ENCODE assay signal across 23 mouse cellular contexts in the genomic region with DNA sequence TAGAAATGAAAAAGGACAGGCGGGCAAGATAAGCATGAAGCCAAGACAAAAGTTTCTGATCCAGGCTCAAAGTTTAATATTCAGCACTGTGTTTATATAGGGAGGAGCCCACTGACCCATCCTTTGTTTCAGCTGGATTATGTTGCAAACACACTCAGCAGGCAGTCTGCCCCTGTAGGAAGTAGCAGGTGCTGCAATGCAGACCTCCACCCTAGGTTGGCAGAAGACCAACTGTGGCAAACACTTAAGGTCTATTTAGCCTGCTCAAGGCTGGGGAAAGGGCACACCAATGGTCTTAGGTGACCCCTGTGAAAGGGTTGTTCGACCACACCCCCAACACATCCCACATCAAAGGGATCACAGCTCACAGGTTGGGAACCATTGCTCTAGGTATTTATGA.
A peak's percentile ranks its signal among the peaks of the same experiment; 100 is the strongest.
DNase-seq lines count a peak whose midpoint lies in the region; ATAC-seq and TF ChIP-seq lines count a peak whose summit lies in the region.
"Had no signal": no experiment of that assay in that cellular context is flagged by ENCODE, and none has a peak within 500 bp of the region (broad histone marks: within the 10 kb centered on the region; RNA-seq: fewer than 3 reads in every experiment).

No protein-coding gene starts in this region.

- peaks cover 19% of the 10 kb centered on the region for H3K4me1 ChIP-seq in kidney, adult 2 months (ENCODE audit: control insufficient read depth, insufficient read depth, low read length)
- H3K4me1 ChIP-seq in liver, embryonic 14.5 days (replicated peaks; ENCODE audit: control insufficient read depth in 2 of 2, insufficient read depth in 2 of 2, low read length in 1 of 2) = peaks cover 0 to 7% of the 10 kb centered on the region in 2 experiments; a peak in 1 of 4 replicates
- H3K4me1 ChIP-seq: embryonic facial prominence, embryonic 15.5 days; forebrain, embryonic 15.5 days; neural tube, embryonic 15.5 days had no signal

- H3K36me3 ChIP-seq in kidney, adult 2 months (ENCODE audit: control insufficient read depth, insufficient read depth, low read length) = no peaks in the 10 kb centered on the region
- no peaks in the 10 kb centered on the region for H3K36me3 ChIP-seq in liver, embryonic 14.5 days (replicated peaks; ENCODE audit: control insufficient read depth, insufficient read depth, low read depth)
- H3K36me3 ChIP-seq: embryonic facial prominence, embryonic 15.5 days; forebrain, embryonic 15.5 days; limb, embryonic 13.5 days; neural tube, embryonic 15.5 days had no signal

- no peak for ATAC-seq in liver, embryonic 14.5 days (ENCODE audit: insufficient read depth)
- ATAC-seq in megakaryocyte progenitor cell, adult 5-6 weeks (replicated peaks; ENCODE audit: poor library complexity) = no peak
- ATAC-seq: forebrain, embryonic 15.5 days; inflammation-experienced regulatory T-cells, adult 6 months had no signal

- no peak overlapping the region for H3K4me2 ChIP-seq in liver, embryonic 14.5 days (ENCODE audit: low read depth)
- H3K4me2 ChIP-seq: embryonic facial prominence, embryonic 15.5 days; forebrain, embryonic 15.5 days; hindbrain, embryonic 14.5 days; limb, embryonic 13.5 days; midbrain, embryonic 11.5 days; neural tube, embryonic 15.5 days had no signal

- H3K4me3 ChIP-seq in kidney, adult 2 months (ENCODE audit: insufficient read depth, low read depth, low read length) = no peak overlapping the region
- no peak overlapping the region for H3K4me3 ChIP-seq in liver, embryonic 14.5 days (ENCODE audit: insufficient read depth in 1 of 2, low read depth in 2 of 2, low read length in 2 of 2)
- H3K4me3 ChIP-seq: embryonic facial prominence, embryonic 15.5 days; forebrain, embryonic 15.5 days; limb, embryonic 13.5 days; neural tube, embryonic 15.5 days had no signal

- TF ChIP-seq CTCF in kidney, adult 2 months (conservative IDR thresholded peaks at IDR 0.05; ENCODE audit: insufficient read depth, insufficient read length, low read depth, low read length) = 0 out of 2 replicates have a peak, but pooled peaks have one; percentile 2
- TF ChIP-seq CTCF in liver, embryonic 14.5 days (IDR thresholded peaks at IDR 0.05; ENCODE audit: low read depth) = peak; percentile 15; the same call in 1 of the 2 replicates

- 85% methylated on average over 2 of the region's 2 CpGs for WGBS in kidney, adult 2 months
- WGBS in liver, embryonic 14.5 days (ENCODE audit: insufficient replicate concordance) = 53% methylated on average over 2 of the region's 2 CpGs

- H3K27me3 ChIP-seq in kidney, adult 2 months (replicated peaks; ENCODE audit: control insufficient read depth, insufficient read depth, low read length) = no peaks in the 10 kb centered on the region
- no peaks in the 10 kb centered on the region for H3K27me3 ChIP-seq in liver, embryonic 14.5 days (ENCODE audit: control insufficient read depth, insufficient read depth, low read length)
- H3K27me3 ChIP-seq: embryonic facial prominence, embryonic 15.5 days; forebrain, embryonic 15.5 days; limb, embryonic 13.5 days; neural tube, embryonic 15.5 days had no signal

- no peaks in the 10 kb centered on the region for H3K9me3 ChIP-seq in liver, embryonic 14.5 days (ENCODE audit: control insufficient read depth, low read length)
- H3K9me3 ChIP-seq: embryonic facial prominence, embryonic 15.5 days; forebrain, embryonic 15.5 days; limb, embryonic 13.5 days; neural tube, embryonic 15.5 days had no signal

- no peak overlapping the region for H3K9ac ChIP-seq in liver, embryonic 14.5 days (replicated peaks)
- H3K9ac ChIP-seq: embryonic facial prominence, embryonic 15.5 days; forebrain, embryonic 15.5 days; hindbrain, embryonic 14.5 days; limb, embryonic 13.5 days; neural tube, embryonic 15.5 days had no signal

- no peak for TF ChIP-seq POLR2A in kidney, adult 2 months (IDR thresholded peaks at IDR 0.05; ENCODE audit: low read depth, low read length)

- 0 out of 2 replicates have a peak overlapping the region, but pooled peaks have one; percentile 22 for H3K27ac ChIP-seq in kidney, adult 2 months (ENCODE audit: insufficient read depth, low read depth, low read length)
- H3K27ac ChIP-seq in liver, embryonic 14.5 days = no peak overlapping the region
- H3K27ac ChIP-seq: embryonic facial prominence, embryonic 15.5 days; forebrain, embryonic 15.5 days; hindbrain, embryonic 14.5 days; limb, embryonic 13.5 days; neural tube, embryonic 15.5 days had no signal

- TF ChIP-seq EP300 in liver, embryonic 14.5 days (IDR thresholded peaks at IDR 0.05; ENCODE audit: low read depth) = no peak

- DNase-seq in kidney, adult 2 months = no peak
- no peak for DNase-seq in kidney, adult 8-10 months
- no peak for DNase-seq in liver, embryonic 14.5 days (ENCODE audit: low read depth in 3 of 3, low spot score in 3 of 3)
- DNase-seq in liver (no peak), ES-CJ7 (ENCODE audit: low read depth, low spot score) (peak; percentile 60), ZHBTc4 (ENCODE audit: low read depth, low spot score) (peak; percentile 39)
- DNase-seq: cerebellum, adult 11 months; cerebellum, adult 9-11 months; gastrocnemius, postnatal 10 days; heart, postnatal 36 days; kidney, postnatal 14 days; layer of hippocampus, postnatal 36 days; lung, adult 2 months; thymus, adult 2 months; thymus, postnatal 4 days had no signal

Comparison
In these comparisons a context has a peak if more than half of its experiments do, and no peak if none do; other contexts are left out.
1. DNase-seq: peak in ES-CJ7 (single experiment) and ZHBTc4 (single experiment); none in kidney, adult 2 months (single experiment), kidney, adult 8-10 months (0 of 2), liver, embryonic 14.5 days (0 of 3) and liver (single experiment).